Comparison of ENCODE assay signal across 8 mouse cellular contexts in the genomic region with DNA sequence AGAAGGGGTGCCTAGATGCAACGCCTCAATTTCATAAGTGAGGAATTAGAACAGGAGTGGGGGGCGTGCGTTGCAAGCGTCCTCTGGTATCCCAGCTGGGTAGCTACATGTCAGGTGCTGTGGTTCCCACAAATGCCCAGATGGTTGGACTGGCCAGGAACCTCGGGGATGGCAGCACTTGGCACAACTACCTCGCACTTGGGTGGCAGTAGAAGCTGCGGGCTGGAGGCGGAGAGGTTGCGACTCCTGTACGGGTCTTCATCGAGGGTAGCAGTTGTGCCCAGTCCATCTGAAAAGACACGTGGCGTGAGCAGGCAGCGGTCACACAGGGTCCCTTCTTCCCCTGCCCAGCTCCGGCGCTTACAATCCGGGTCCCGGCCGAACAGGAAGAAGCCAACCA. TPM values are rescaled to one million over a fixed set of nuclear protein-coding genes. Genes with fewer than 3 reads are reported as not detected.
A peak's percentile ranks its signal among the peaks of the same experiment; 100 is the strongest.
DNase-seq lines count a peak whose midpoint lies in the region; ATAC-seq lines count a peak whose summit lies in the region.

No protein-coding gene starts in this region.

- WGBS in limb, embryonic 11.5 days: 9% methylated on average over 19 of the region's 19 CpGs
- 12% methylated on average over 18 of the region's 19 CpGs for WGBS in stomach, embryonic 15.5 days

- peak overlapping the region; percentile 91 for H3K4me2 ChIP-seq in limb, embryonic 11.5 days (ENCODE audit: low read depth, severe bottlenecking)
- peak overlapping the region; percentile 84 for H3K4me2 ChIP-seq in stomach, embryonic 15.5 days

- H3K9me3 ChIP-seq in limb, embryonic 11.5 days (ENCODE audit: control insufficient read depth, low read length): no peaks in the 10 kb centered on the region
- H3K9me3 ChIP-seq in stomach, embryonic 15.5 days: no peaks in the 10 kb centered on the region

- peak; percentile 10 to 20 for DNase-seq in frontal cortex, postnatal 10 days (ENCODE audit: low spot score in 2 of 2)
- DNase-seq in right cerebral cortex, postnatal 14 days: peak; percentile 12
- no peak for DNase-seq in right cerebral cortex, adult 18-20 months
- DNase-seq in limb, embryonic 11.5 days (ENCODE audit: low spot score): no peak
- DNase-seq in urinary bladder, postnatal 14 days (ENCODE audit: low spot score): no peak
- no peak for DNase-seq in urinary bladder, postnatal 4 days (ENCODE audit: low spot score in 2 of 2)

- H3K4me1 ChIP-seq in limb, embryonic 11.5 days (ENCODE audit: control insufficient read depth, insufficient read depth, low read length): peaks cover 27% of the 10 kb centered on the region
- H3K4me1 ChIP-seq in stomach, embryonic 15.5 days: peaks cover 37% of the 10 kb centered on the region

- peak overlapping the region; percentile 45 for H3K4me3 ChIP-seq in limb, embryonic 11.5 days (ENCODE audit: low read depth, low read length)
- peak overlapping the region; percentile 50 for H3K4me3 ChIP-seq in stomach, embryonic 15.5 days (replicated peaks)

- H3K27me3 ChIP-seq in limb, embryonic 11.5 days (ENCODE audit: control insufficient read depth, insufficient read depth, low read length): 0 out of 2 replicates have a peak, but pooled peaks cover 3% of the 10 kb centered on the region
- peaks cover 4% of the 10 kb centered on the region; the same call in 1 of the 2 replicates for H3K27me3 ChIP-seq in stomach, embryonic 15.5 days (replicated peaks)

- H3K27ac ChIP-seq in limb, embryonic 11.5 days (replicated peaks; ENCODE audit: low read depth, low read length): no peak overlapping the region
- no peak overlapping the region; the same call in 1 of the 2 replicates for H3K27ac ChIP-seq in stomach, embryonic 15.5 days

- H3K9ac ChIP-seq in limb, embryonic 11.5 days (ENCODE audit: low read length): peak overlapping the region; percentile 48; the same call in 1 of the 2 replicates
- peak overlapping the region; percentile 23; the same call in 1 of the 2 replicates for H3K9ac ChIP-seq in stomach, embryonic 15.5 days

- no peaks in the 10 kb centered on the region for H3K36me3 ChIP-seq in limb, embryonic 11.5 days (ENCODE audit: control insufficient read depth, insufficient read depth, low read length)
- 0 out of 2 replicates have a peak, but pooled peaks cover 3% of the 10 kb centered on the region for H3K36me3 ChIP-seq in stomach, embryonic 15.5 days

- no peak for ATAC-seq in frontal cortex, adult (ENCODE audit: low TSS enrichment)
- 0 out of 2 replicates have a peak, but pooled peaks have one; percentile 2 for ATAC-seq in limb, embryonic 11.5 days (ENCODE audit: insufficient number of reproducible peaks, low FRiP score, low TSS enrichment, low read depth)
- ATAC-seq in stomach, embryonic 15.5 days (ENCODE audit: insufficient read depth, low FRiP score, low read depth): no peak

RNA-seq across cellular contexts. Expression of a gene that starts 4.1 kb away (rescaled TPM):
- polyA plus RNA-seq in limb, embryonic 11.5 days (2014; fragmentation: Nextera tagmentation; extraction: Ambion mirVana): 14.2 and 15.1 TPM in 2 replicates
- 28.0 and 28.6 TPM in 2 replicates for polyA plus RNA-seq in stomach, embryonic 15.5 days (2015; fragmentation: Nextera tagmentation; extraction: Ambion mirVana)

RNA-seq across cellular contexts. Expression of a gene that starts 4.3 kb away (rescaled TPM):
- 11.8 and 13.2 TPM in 2 replicates for polyA plus RNA-seq in limb, embryonic 11.5 days (2014; fragmentation: Nextera tagmentation; extraction: Ambion mirVana)
- 13.4 and 13.9 TPM in 2 replicates for polyA plus RNA-seq in stomach, embryonic 15.5 days (2015; fragmentation: Nextera tagmentation; extraction: Ambion mirVana)

RNA-seq across cellular contexts. Expression of a gene that starts 12.0 kb away (rescaled TPM):
- polyA plus RNA-seq in limb, embryonic 11.5 days (2014; fragmentation: Nextera tagmentation; extraction: Ambion mirVana): 1.2 and 1.9 TPM in 2 replicates
- polyA plus RNA-seq in stomach, embryonic 15.5 days (2015; fragmentation: Nextera tagmentation; extraction: Ambion mirVana): 3.4 and 4.0 TPM in 2 replicates

RNA-seq across cellular contexts. Expression of a gene that starts 30.7 kb away (rescaled TPM):
- 15.1 and 19.9 TPM in 2 replicates for polyA plus RNA-seq in limb, embryonic 11.5 days (2014; fragmentation: Nextera tagmentation; extraction: Ambion mirVana)
- 23.4 and 24.6 TPM in 2 replicates for polyA plus RNA-seq in stomach, embryonic 15.5 days (2015; fragmentation: Nextera tagmentation; extraction: Ambion mirVana)

Comparison
In these comparisons a context has a peak if more than half of its experiments do, and no peak if none do; other contexts are left out.
1. DNase-seq: peak in frontal cortex, postnatal 10 days (2 of 2) and right cerebral cortex, postnatal 14 days (single experiment); none in right cerebral cortex, adult 18-20 months (single experiment), limb, embryonic 11.5 days (single experiment), urinary bladder, postnatal 14 days (single experiment) and urinary bladder, postnatal 4 days (0 of 2).